Mouse (Mus musculus) heart, postnatal 0 days (tissue): ENCODE data around the gene Dnajb13. TPM values are rescaled to one million over a fixed set of nuclear protein-coding genes. Genes with fewer than 3 reads are reported as not detected.

Experiments
- ATAC-seq: fragments of 200-750 bp; cut with Nextera tagmentation; 2 replicates; pipeline ENCODE4 v1.8.0; 2017; ENCODE audit warnings: low read depth, moderate number of reproducible peaks, moderate library complexity; ENCODE audit not compliant: insufficient read depth
- DNase-seq: peaks from one replicate; pipeline ENCODE4 v3.0.0-alpha.2; 2016; ENCODE audit warnings: low spot score
- H3K27ac ChIP-seq: fragments of 300-500 bp; sonication (generic); 2 replicates; pipeline ENCODE4 v1.5.1; 2014; ENCODE audit warnings: low read depth, mild to moderate bottlenecking
- H3K27me3 ChIP-seq: fragments of 300-500 bp; sonication (generic); 2 replicates; pipeline ENCODE4 v1.6.1; 2014; ENCODE audit warnings: low read length, mixed read lengths; ENCODE audit not compliant: control insufficient read depth, insufficient read depth
- H3K36me3 ChIP-seq: fragments of 300-500 bp; sonication (generic); replicated peaks from 2 replicates; pipeline ENCODE4 v1.6.1; 2014; ENCODE audit warnings: low read length, mixed read lengths; ENCODE audit not compliant: control insufficient read depth, insufficient read depth
- H3K4me1 ChIP-seq: fragments of 300-500 bp; sonication (generic); 2 replicates; pipeline ENCODE4 v1.6.1; 2014; ENCODE audit warnings: antibody characterized with exemption; ENCODE audit not compliant: control insufficient read depth, insufficient read depth
- H3K4me2 ChIP-seq: fragments of 300-500 bp; sonication (generic); 2 replicates; pipeline ENCODE4 v1.6.1; 2014; ENCODE audit warnings: low read depth, mild to moderate bottlenecking, low read length, moderate library complexity
- H3K4me3 ChIP-seq: fragments of 300-500 bp; sonication (generic); 2 replicates; pipeline ENCODE4 v1.5.1; 2014; ENCODE audit warnings: low read depth, low read length
- H3K9ac ChIP-seq: fragments of 300-500 bp; sonication (generic); replicated peaks from 2 replicates; pipeline ENCODE4 v1.6.1; 2014; ENCODE audit warnings: low read depth, low read length, mixed read lengths
- H3K9me3 ChIP-seq: fragments of 300-500 bp; sonication (generic); replicated peaks from 2 replicates; pipeline ENCODE4 v1.6.1; 2016; ENCODE audit warnings: low read length; ENCODE audit not compliant: control insufficient read depth
- CTCF ChIP-seq: IDR thresholded peaks from 2 replicates; pipeline ENCODE4 v1.5.1; 2016; ENCODE audit warnings: antibody characterized with exemption, control low read depth, low read depth
- EP300 ChIP-seq: IDR thresholded peaks from 2 replicates; pipeline ENCODE4 v1.6.1; 2016; ENCODE audit warnings: antibody characterized with exemption, low read depth
- WGBS: fragments of 180-500 bp; shearing (Covaris S2); extraction: QIAGEN DNeasy Blood & Tissue Kit; methylation state at CpG from one replicate; pipeline ENCODE4 v1.1.7; 2014; 5-methylcytosine and 5-hydroxymethylcytosine counted together
- polyA plus RNA-seq: library from polyadenylated mRNA; unstranded; fragments of >200 nt; fragmentation: Nextera tagmentation; extraction: Ambion mirVana; gene quantifications from 2 replicates; pipeline ENCODE4 v1.2.1, GENCODE M21; 2015
- total RNA-seq: library from RNA; depleted of rRNA; stranded (reverse); fragments of >200 nt; gene quantifications from 2 replicates; pipeline ENCODE4 v1.2.3, GENCODE M21; 2014; ENCODE audit warnings: low replicate concordance

Gene Dnajb13
- total and polyA plus RNA-seq, 2 experiments from 2014 or later = 0.07 TPM; not detected in 1

GRCm38 (mm10) chr7:100508670-100509069 lies 6.1 kb downstream of the Dnajb13 start:
- Histone ChIP-seq H3K9ac (no peak overlapping the region), H3K27me3 (0 out of 2 replicates have a peak, but pooled peaks cover 3% of the 10 kb centered on the region), H3K4me1 (no peaks in the 10 kb centered on the region), H3K4me3 (no peak overlapping the region), H3K27ac (no peak overlapping the region), H3K36me3 (no peaks in the 10 kb centered on the region), H3K4me2 (no peak overlapping the region), H3K9me3 (no peaks in the 10 kb centered on the region)
- DNase-seq = no peak
- no peak for TF ChIP-seq EP300
- no peak for TF ChIP-seq CTCF
- 40% methylated on average over 3 of the region's 3 CpGs for WGBS
- ATAC-seq = no peak

GRCm38 (mm10) chr7:100506494-100506893 lies 8.3 kb downstream of the Dnajb13 start:
- H3K36me3 ChIP-seq = no peaks in the 10 kb centered on the region
- TF ChIP-seq CTCF = no peak
- no peak for TF ChIP-seq EP300
- no peaks in the 10 kb centered on the region for H3K4me1 ChIP-seq
- no peak overlapping the region for H3K9ac ChIP-seq
- DNase-seq (no peak), ATAC-seq (no peak)
- 52% methylated on average over 4 of the region's 4 CpGs for WGBS
- H3K4me2 ChIP-seq = no peak overlapping the region
- H3K4me3 ChIP-seq = no peak overlapping the region
- H3K27ac ChIP-seq = no peak overlapping the region
- H3K9me3 ChIP-seq = no peaks in the 10 kb centered on the region
- no peaks in the 10 kb centered on the region for H3K27me3 ChIP-seq

GRCm38 (mm10) chr7:100504740-100505487 lies 9.8 kb downstream of the Dnajb13 start:
- 0 out of 2 replicates have a peak, but pooled peaks cover under 1% of the 10 kb centered on the region for H3K36me3 ChIP-seq
- TF ChIP-seq EP300 (no peak), CTCF (no peak)
- WGBS = 75% methylated on average over 13 of the region's 13 CpGs
- no peaks in the 10 kb centered on the region for H3K4me1 ChIP-seq
- DNase-seq (no peak), ATAC-seq (no peak)
- H3K4me3 ChIP-seq = no peak overlapping the region
- H3K9ac ChIP-seq = no peak overlapping the region
- no peak overlapping the region for H3K27ac ChIP-seq
- H3K4me2 ChIP-seq = no peak overlapping the region
- H3K9me3 ChIP-seq = no peaks in the 10 kb centered on the region
- no peaks in the 10 kb centered on the region for H3K27me3 ChIP-seq

GRCm38 (mm10) chr7:100503076-100503475 lies 11.7 kb downstream of the Dnajb13 start:
- no peak for DNase-seq
- TF ChIP-seq EP300 (no peak), CTCF (no peak)
- Histone ChIP-seq H3K9ac (no peak overlapping the region), H3K4me2 (no peak overlapping the region), H3K27me3 (no peaks in the 10 kb centered on the region), H3K9me3 (no peaks in the 10 kb centered on the region), H3K27ac (no peak overlapping the region), H3K36me3 (0 out of 2 replicates have a peak, but pooled peaks cover 16% of the 10 kb centered on the region), H3K4me3 (no peak overlapping the region), H3K4me1 (no peaks in the 10 kb centered on the region)
- 81% methylated on average over 5 of the region's 5 CpGs for WGBS
- no peak for ATAC-seq

- H3K27me3 ChIP-seq = no peaks in the 10 kb centered on the region
- TF ChIP-seq CTCF (no peak), EP300 (no peak)
- H3K27ac ChIP-seq = no peak overlapping the region
- DNase-seq (no peak), ATAC-seq (no peak)
- 68% methylated on average over 7 of the region's 7 CpGs for WGBS
- no peak overlapping the region for H3K9ac ChIP-seq
- 0 out of 2 replicates have a peak, but pooled peaks cover 18% of the 10 kb centered on the region for H3K36me3 ChIP-seq
- no peaks in the 10 kb centered on the region for H3K9me3 ChIP-seq
- H3K4me2 ChIP-seq = no peak overlapping the region
- no peak overlapping the region for H3K4me3 ChIP-seq
- no peaks in the 10 kb centered on the region for H3K4me1 ChIP-seq
These were observed 12.3 kb downstream of the Dnajb13 start for GRCm38 (mm10) chr7:100502374-100502922.
